Mouse (Mus musculus) gastrocnemius, postnatal 25 days (tissue): ENCODE measurements around the gene Fam120c. TPM values are rescaled to one million over a fixed set of nuclear protein-coding genes. Genes with fewer than 3 reads are reported as not detected.

Experiments
- DNase-seq: peaks from one replicate; pipeline ENCODE4 v3.0.0; 2022
- total RNA-seq, 2 experiments: library from RNA; stranded (reverse); gene quantifications; 1 replicate in 1 of 2; 2 replicates in 1 of 2; pipeline ENCODE4 v1.2.3; 2021

The Fam120c gene
- total RNA-seq, 2 experiments from 2014 or later, result 11.4 to 11.7 TPM

GRCm38 (mm10) chrX:151520458-151521322, 176.7 kb downstream of the Fam120c start, which contains the start of gene Phf8:
TSS of gene Phf8 (plus strand) at chrX:151520672.
- DNase-seq, result peak; percentile 93

Other genes starting within 250 kb of the Fam120c start
- 1 to 10 TPM; 7.1 to 7.4 TPM for gene Tsr2, start 247.6 kb upstream of the Fam120c start, total RNA-seq
- gene Wnk3, start 146.1 kb upstream of the Fam120c start, total RNA-seq, result 1 to 10 TPM in 1 of 2 experiments, under 1 TPM in 1; 0.54 to 1.0 TPM
- gene Phf8, start 176.5 kb downstream of the Fam120c start, total RNA-seq, result 10 to 100 TPM in 1 of 2 experiments, 1 to 10 TPM in 1; 9.1 to 12.1 TPM